Mouse (Mus musculus) embryonic facial prominence, embryonic 14.5 days (tissue): Measurements from ENCODE around the gene Tmem274. TPM values are rescaled to one million over a fixed set of nuclear protein-coding genes. Genes with fewer than 3 reads are reported as not detected.

Experiments
- ATAC-seq: fragments of 200-750 bp; cut with Nextera tagmentation; 2 replicates; pipeline ENCODE4 v1.8.0; 2017; ENCODE audit warnings: low read depth, moderate number of reproducible peaks, moderate TSS enrichment
- DNase-seq: peaks from one replicate; pipeline ENCODE4 v3.0.0-alpha.2; 2015; ENCODE audit warnings: low spot score
- H3K27ac ChIP-seq: fragments of 300-500 bp; sonication (generic); replicated peaks from 2 replicates; pipeline ENCODE4 v1.5.1; 2014; ENCODE audit warnings: low read depth, mild to moderate bottlenecking, low read length, moderate library complexity
- H3K27me3 ChIP-seq: fragments of 300-500 bp; sonication (generic); replicated peaks from 2 replicates; pipeline ENCODE4 v1.6.1; 2014; ENCODE audit warnings: low read length; ENCODE audit not compliant: control insufficient read depth, insufficient read depth
- H3K36me3 ChIP-seq: fragments of 300-500 bp; sonication (generic); 2 replicates; pipeline ENCODE4 v1.6.1; 2014; ENCODE audit warnings: low read length, mixed read lengths; ENCODE audit not compliant: control insufficient read depth, insufficient read depth
- H3K4me1 ChIP-seq: fragments of 300-500 bp; sonication (generic); 2 replicates; pipeline ENCODE4 v1.6.1; 2014; ENCODE audit warnings: antibody characterized with exemption, low read length; ENCODE audit not compliant: control insufficient read depth, insufficient read depth
- H3K4me2 ChIP-seq: fragments of 300-500 bp; sonication (generic); 2 replicates; pipeline ENCODE4 v1.6.1; 2014; ENCODE audit warnings: low read depth, mild to moderate bottlenecking, low read length, moderate library complexity, mixed read lengths
- H3K4me3 ChIP-seq: fragments of 300-500 bp; sonication (generic); 2 replicates; pipeline ENCODE4 v1.5.1; 2014; ENCODE audit warnings: low read depth, mild to moderate bottlenecking, low read length
- H3K9ac ChIP-seq: fragments of 300-500 bp; sonication (generic); 2 replicates; pipeline ENCODE4 v1.6.1; 2014; ENCODE audit warnings: low read depth, mild to moderate bottlenecking, low read length, moderate library complexity, mixed read lengths
- H3K9me3 ChIP-seq: fragments of 300-500 bp; sonication (generic); 2 replicates; pipeline ENCODE4 v1.6.1; 2016; ENCODE audit warnings: low read length; ENCODE audit not compliant: control insufficient read depth
- WGBS: fragments of 180-500 bp; shearing (Covaris S2); extraction: QIAGEN DNeasy Blood & Tissue Kit; methylation state at CpG from one replicate; pipeline ENCODE4 v1.1.7; 2014; 5-methylcytosine and 5-hydroxymethylcytosine counted together
- polyA plus RNA-seq: library from polyadenylated mRNA; unstranded; fragments of >200 nt; fragmentation: Nextera tagmentation; extraction: Ambion mirVana; gene quantifications from 2 replicates; pipeline ENCODE4 v1.2.1, GENCODE M21; 2014

Tmem274 gene
- polyA plus RNA-seq, 1 experiment from 2014 or later, result not detected

DNA sequence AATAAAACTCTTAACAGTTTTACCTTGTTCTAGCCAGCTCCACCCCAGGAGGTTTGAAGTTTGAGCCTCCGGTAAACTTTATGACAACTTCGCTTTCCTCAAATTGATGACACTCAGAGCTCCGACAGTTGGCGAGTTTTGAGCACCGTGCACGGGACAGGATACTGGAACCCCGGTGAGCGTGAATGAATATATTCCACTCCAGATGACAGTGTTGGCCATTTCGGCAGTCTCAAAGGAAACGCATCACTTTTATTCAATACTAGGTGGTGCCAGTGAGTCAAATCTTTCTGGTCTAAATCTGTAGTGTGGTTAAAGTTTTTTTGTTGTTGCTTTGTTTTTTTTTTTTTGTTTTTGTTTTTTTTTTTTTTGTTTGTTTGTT lies 8.6 kb downstream of the Tmem274 start:
- ATAC-seq, result 0 out of 2 replicates have a peak, but pooled peaks have one; percentile 20
- DNase-seq, result peak; percentile 80
- peak overlapping the region; percentile 40 for H3K27ac ChIP-seq
- peak overlapping the region; percentile 67 for H3K4me3 ChIP-seq
- no peaks in the 10 kb centered on the region for H3K27me3 ChIP-seq
- peak overlapping the region; percentile 77 for H3K9ac ChIP-seq
- peaks cover 37% of the 10 kb centered on the region for H3K36me3 ChIP-seq
- peak overlapping the region; percentile 80 for H3K4me2 ChIP-seq
- H3K9me3 ChIP-seq, result no peaks in the 10 kb centered on the region
- H3K4me1 ChIP-seq, result peaks cover 11% of the 10 kb centered on the region; the same call in 1 of the 2 replicates
- under 1% methylated on average over 10 of the region's 10 CpGs for WGBS

DNA sequence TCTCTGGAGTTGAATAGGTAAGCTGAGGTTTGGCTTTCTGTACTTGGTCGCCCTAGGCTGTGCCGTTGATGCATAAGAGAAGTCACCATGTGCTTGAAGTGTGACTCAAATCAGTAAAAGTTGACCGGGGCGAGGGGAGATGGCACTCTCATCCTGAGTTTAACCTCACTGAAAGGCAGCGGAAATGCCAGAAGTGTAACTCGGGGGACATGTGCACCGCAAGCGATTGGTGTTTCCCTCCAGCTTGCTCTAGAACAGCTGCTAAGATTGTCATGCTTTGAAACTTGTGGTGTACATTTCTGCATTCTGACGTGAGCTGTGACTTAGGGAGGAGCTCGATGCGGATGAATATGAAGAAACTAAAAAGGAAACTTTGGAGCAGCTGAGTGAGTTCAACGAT lies 10.6 kb downstream of the Tmem274 start:
- ATAC-seq, result no peak
- no peaks in the 10 kb centered on the region for H3K27me3 ChIP-seq
- no peak overlapping the region for H3K9ac ChIP-seq
- 92% methylated on average over 12 of the region's 12 CpGs for WGBS
- peaks cover 11% of the 10 kb centered on the region; the same call in 1 of the 2 replicates for H3K4me1 ChIP-seq
- no peak for DNase-seq
- H3K4me2 ChIP-seq, result no peak overlapping the region
- H3K9me3 ChIP-seq, result no peaks in the 10 kb centered on the region
- peaks cover 54% of the 10 kb centered on the region for H3K36me3 ChIP-seq
- H3K27ac ChIP-seq, result no peak overlapping the region
- no peak overlapping the region for H3K4me3 ChIP-seq

- Histone ChIP-seq H3K9me3 (no peaks in the 10 kb centered on the region), H3K4me2 (no peak overlapping the region), H3K27ac (no peak overlapping the region), H3K36me3 (peaks cover 71% of the 10 kb centered on the region), H3K9ac (no peak overlapping the region), H3K4me3 (no peak overlapping the region), H3K27me3 (no peaks in the 10 kb centered on the region), H3K4me1 (peaks cover 7% of the 10 kb centered on the region; the same call in 1 of the 2 replicates)
- DNase-seq, result no peak
- 94% methylated on average over 14 of the region's 14 CpGs for WGBS
- ATAC-seq, result no peak
Observed at GRCm38 (mm10) chr4:149489415-149490240, 12.4 kb downstream of the Tmem274 start.

DNA sequence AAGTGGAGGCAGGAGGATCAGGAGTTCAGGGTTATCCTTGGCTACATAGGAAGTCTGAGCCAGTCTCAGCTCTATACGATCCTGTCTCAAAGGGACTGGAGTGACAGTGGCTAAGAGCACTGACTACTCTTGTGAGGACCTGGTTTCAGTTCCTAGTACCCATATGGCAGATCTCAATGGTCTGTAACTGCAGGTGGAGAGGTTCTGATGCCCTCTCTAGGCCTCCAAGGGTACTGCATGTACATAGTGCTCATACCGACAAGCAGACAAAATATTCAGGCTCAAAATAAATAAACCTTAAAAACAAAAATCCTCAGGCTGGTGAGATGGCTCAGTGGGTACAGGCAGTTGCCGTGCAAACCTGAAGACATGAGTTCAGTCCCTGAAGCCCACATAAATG lies 14.0 kb downstream of the Tmem274 start:
- DNase-seq (no peak), ATAC-seq (no peak)
- H3K4me2 ChIP-seq, result no peak overlapping the region
- no peaks in the 10 kb centered on the region for H3K9me3 ChIP-seq
- no peaks in the 10 kb centered on the region for H3K27me3 ChIP-seq
- no peak overlapping the region for H3K4me3 ChIP-seq
- H3K9ac ChIP-seq, result no peak overlapping the region
- H3K36me3 ChIP-seq, result peaks cover 84% of the 10 kb centered on the region
- 0 out of 2 replicates have a peak, but pooled peaks cover 5% of the 10 kb centered on the region for H3K4me1 ChIP-seq
- whole genome bisulfite sequencing, result 93% methylated on average over 3 of the region's 3 CpGs
- H3K27ac ChIP-seq, result no peak overlapping the region

DNA sequence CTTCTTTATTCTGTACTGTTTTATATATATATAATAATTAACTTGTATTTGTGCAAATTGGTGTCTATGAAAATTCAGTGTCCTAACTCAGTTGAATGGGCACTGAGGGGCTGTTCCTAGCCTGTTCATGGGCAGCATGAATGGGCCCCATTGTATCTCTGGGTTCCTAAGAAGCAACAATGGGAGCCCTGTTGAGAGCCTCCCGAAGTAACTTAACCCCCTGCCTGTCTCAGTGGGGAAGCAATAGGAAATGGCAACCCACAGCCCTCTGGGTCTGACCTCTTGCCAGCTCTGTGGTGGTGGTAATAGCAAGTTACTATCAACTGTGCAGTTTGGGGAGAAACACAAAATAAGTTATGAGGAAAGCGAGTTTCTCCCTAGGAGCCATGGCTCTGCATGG lies 19.4 kb downstream of the Tmem274 start:
- no peak overlapping the region for H3K4me2 ChIP-seq
- 18% methylated on average over 2 of the region's 2 CpGs for WGBS
- peaks cover 77% of the 10 kb centered on the region for H3K36me3 ChIP-seq
- H3K4me3 ChIP-seq, result no peak overlapping the region
- ATAC-seq, result peak; percentile 80
- H3K27ac ChIP-seq, result peak overlapping the region; percentile 68
- peak; percentile 78 for DNase-seq
- no peak overlapping the region for H3K9ac ChIP-seq
- no peaks in the 10 kb centered on the region for H3K4me1 ChIP-seq
- no peaks in the 10 kb centered on the region for H3K27me3 ChIP-seq
- H3K9me3 ChIP-seq, result no peaks in the 10 kb centered on the region

DNA sequence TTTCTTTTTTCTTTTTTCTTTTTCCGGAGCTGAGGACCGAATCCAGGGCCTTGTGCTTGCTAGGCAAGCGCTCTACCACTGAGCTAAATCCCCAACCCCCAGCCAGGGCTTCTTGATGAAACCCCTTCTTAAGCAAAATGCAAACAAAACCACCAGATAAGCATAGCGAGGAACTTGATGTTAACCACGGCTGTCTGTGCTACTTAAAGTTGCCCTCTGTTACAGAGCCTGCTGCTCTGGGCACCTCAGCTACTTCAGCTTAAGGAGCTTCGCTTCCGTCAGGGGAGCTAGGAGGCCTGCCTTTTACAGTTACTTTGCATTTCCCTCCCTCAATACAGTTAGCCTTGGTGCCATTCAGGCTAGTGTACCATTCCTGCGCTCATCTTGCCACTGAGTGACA lies 21.7 kb downstream of the Tmem274 start:
- no peaks in the 10 kb centered on the region for H3K4me1 ChIP-seq
- DNase-seq (no peak), ATAC-seq (no peak)
- no peaks in the 10 kb centered on the region for H3K27me3 ChIP-seq
- peaks cover 65% of the 10 kb centered on the region for H3K36me3 ChIP-seq
- H3K27ac ChIP-seq, result no peak overlapping the region
- no peak overlapping the region for H3K4me3 ChIP-seq
- H3K9ac ChIP-seq, result no peak overlapping the region
- H3K4me2 ChIP-seq, result no peak overlapping the region
- H3K9me3 ChIP-seq, result no peaks in the 10 kb centered on the region
- WGBS, result 81% methylated on average over 8 of the region's 8 CpGs

- H3K4me3 ChIP-seq, result no peak overlapping the region
- peaks cover 4% of the 10 kb centered on the region; the same call in 1 of the 2 replicates for H3K4me1 ChIP-seq
- H3K4me2 ChIP-seq, result no peak overlapping the region
- no peaks in the 10 kb centered on the region for H3K9me3 ChIP-seq
- DNase-seq, result no peak
- H3K27me3 ChIP-seq, result no peaks in the 10 kb centered on the region
- H3K36me3 ChIP-seq, result peaks cover 56% of the 10 kb centered on the region
- ATAC-seq, result no peak
- H3K27ac ChIP-seq, result no peak overlapping the region
- WGBS, result 70% methylated on average over 5 of the region's 5 CpGs
- no peak overlapping the region for H3K9ac ChIP-seq
Observed at GRCm38 (mm10) chr4:149499790-149500189, 22.6 kb downstream of the Tmem274 start.

- Histone ChIP-seq H3K4me1 (peaks cover 6% of the 10 kb centered on the region; the same call in 1 of the 2 replicates), H3K4me2 (0 out of 2 replicates have a peak overlapping the region, but pooled peaks have one; percentile 2), H3K9ac (no peak overlapping the region), H3K27ac (peak overlapping the region; percentile 35), H3K36me3 (peaks cover 17% of the 10 kb centered on the region), H3K9me3 (no peaks in the 10 kb centered on the region), H3K4me3 (no peak overlapping the region), H3K27me3 (no peaks in the 10 kb centered on the region)
- DNase-seq (no peak), ATAC-seq (peak; percentile 59)
- 77% methylated on average over 5 of the region's 5 CpGs for WGBS
Observed at GRCm38 (mm10) chr4:149504363-149504762, 27.2 kb downstream of the Tmem274 start.
